Mouse (Mus musculus) adipocyte (in vitro differentiated cells): ENCODE data around the gene Isg20l2.

Source experiments
- DNase-seq: peaks from one replicate; pipeline ENCODE4 v3.0.0-alpha.2; 2016; ENCODE audit warnings: low spot score

Gene Isg20l2

DNA sequence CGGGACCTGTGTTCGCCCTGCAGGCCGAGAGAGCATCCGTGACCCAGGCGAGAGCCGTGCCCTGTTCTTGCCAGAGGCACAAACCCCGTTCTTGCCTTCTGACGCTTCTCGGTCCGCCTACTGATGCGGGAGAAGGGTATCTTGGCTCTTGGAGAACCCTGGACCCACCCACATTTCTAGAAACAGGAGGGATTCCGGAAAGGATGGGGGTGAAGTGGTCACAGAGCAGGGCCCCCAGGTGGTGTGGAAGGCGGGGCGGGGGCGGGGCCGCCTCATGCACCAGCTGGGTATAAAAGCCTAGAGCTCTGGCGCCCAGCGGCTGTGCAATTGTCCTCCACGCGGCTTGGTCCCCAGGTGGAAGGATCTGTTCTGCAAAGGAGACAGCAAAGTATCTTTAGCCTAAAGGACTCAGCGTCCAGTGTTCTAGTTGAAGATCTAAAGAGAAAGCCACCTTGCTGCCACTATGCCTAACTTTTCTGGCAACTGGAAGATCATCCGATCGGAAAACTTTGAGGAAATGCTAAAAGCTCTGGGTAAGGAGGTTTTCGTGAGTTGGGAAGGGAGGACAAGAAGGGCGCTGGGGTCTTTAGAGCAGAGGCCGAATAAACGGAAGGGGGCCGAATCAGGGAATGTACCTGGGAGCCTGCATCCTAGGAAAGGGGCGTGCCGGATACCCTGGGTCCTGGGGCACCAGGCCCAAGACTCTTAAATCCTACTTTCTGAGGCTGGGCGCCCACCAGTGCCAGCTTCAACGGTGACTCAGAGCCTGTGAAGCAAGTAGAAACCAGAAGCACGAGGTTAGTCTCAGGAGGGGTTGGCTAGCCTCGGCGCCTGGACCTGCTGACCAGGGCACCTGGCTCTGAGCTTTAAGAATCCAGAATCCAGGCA is 18.5 kb downstream of the Isg20l2 start, which contains the start of gene Crabp2:
Gene Crabp2, plus strand, starts transcription at position 289 of the 888 bp plus-strand sequence.
- no peak for DNase-seq

DNA sequence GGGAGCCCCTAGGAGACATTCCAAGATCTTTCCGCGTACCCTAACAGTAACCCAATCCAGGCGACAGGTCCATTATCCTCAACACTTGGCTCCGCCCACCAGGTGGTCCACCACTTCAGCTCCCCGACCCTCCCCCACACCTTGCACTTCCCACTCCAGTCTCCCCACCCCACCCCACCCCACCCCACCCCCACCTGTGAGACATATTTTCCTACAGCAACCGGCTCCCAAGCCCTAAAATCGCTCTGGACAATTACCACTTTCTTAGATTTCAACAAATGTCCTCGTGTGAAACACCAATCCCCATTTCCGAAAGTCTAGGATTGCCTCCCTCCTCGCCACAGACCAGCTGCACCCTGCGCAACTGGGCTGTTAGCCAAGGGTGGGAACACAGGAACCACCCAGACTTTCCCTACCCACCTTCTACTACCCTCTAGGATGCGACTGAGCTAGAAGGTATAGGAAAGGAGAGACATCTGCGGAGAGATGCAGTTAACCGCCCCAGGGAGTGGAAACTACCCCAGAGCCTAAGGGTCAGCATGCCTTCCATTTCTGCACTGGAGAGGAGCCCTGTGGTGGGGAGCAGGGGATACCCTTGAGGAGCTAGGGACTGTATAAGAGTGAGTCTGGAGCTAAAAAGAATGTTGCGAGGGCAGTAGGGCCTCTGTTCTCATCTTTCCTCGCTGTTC is 19.3 kb downstream of the Isg20l2 start:
- no peak for DNase-seq

DNA sequence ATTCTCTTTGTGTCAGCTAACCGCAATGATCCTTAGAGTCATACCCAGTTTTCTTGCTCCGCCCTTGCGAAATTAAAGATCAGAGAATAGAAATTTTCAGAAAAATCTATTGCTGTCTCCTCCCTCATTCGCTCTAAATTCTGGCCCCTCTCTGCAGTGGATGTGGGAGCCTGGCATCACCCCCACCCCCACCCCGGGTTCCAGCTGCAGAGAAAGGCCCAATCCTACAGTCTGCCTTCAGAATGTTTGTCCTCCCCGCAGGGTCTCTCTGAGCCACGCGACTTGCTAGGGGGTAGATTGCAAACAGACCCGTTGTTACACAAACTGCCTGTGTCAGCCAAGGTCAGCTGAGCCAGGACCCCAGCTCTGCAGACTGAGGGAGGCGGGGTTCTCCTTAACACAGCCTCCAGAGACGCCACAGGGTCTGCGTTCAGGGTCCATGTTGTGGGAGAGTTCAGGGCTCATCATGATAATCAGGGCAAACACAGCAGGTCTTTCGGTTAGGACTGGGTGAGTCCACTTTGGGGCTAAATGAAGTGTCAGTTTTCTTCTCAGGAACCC is 19.9 kb downstream of the Isg20l2 start:
- no peak for DNase-seq

DNA sequence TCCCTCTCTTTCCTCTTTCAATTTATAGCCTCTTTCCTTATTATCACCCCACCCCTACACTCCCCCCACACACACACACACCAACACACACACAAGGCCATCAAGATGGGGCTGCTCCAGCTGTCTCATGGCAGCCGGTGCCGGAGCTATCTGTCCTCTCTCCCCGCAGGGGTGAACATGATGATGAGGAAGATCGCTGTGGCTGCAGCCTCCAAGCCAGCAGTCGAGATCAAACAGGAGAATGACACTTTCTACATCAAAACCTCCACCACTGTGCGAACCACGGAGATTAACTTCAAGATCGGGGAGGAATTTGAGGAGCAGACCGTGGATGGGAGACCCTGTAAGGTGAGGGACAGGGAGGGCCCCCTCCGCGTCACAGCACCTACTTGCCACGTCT is 21.8 kb downstream of the Isg20l2 start:
- DNase-seq: no peak

DNA sequence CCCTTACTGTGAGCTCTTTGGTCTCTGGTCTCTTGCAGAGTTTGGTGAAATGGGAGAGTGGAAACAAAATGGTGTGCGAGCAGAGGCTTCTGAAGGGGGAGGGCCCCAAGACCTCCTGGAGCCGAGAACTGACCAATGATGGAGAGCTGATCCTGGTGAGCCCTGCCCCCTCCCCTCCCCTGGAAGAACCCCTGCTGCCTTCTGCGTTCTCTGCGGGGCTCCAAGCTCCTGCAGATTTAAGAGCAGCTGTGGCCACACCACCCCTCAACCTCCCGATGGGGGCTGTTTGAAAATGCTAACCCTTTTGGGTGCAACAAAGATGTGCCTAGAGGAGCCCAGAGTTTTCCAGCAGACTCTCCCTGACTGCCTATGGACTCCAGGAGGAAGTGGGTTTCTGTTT is 22.3 kb downstream of the Isg20l2 start:
- no peak for DNase-seq

DNA sequence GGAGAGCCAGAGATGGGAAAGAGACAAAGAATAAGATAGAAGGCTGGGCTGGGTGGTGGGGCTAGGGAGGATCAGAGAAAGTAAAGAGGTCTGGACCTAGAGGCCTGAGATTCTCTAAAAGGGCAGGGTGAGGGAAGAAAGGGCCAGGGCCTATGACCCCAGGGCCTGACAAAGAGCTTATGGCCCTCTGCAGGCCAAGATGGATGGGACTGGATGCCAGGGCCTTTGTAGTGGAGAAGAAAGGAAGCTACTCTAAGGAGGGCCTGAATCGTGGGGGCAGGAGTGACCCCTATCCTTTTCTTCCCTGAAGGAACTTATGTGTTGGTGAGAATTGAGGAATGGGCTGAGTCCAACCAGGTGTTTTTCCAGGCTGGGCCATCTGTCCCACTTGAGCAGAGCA is 27.9 kb downstream of the Isg20l2 start:
- DNase-seq: no peak

DNA sequence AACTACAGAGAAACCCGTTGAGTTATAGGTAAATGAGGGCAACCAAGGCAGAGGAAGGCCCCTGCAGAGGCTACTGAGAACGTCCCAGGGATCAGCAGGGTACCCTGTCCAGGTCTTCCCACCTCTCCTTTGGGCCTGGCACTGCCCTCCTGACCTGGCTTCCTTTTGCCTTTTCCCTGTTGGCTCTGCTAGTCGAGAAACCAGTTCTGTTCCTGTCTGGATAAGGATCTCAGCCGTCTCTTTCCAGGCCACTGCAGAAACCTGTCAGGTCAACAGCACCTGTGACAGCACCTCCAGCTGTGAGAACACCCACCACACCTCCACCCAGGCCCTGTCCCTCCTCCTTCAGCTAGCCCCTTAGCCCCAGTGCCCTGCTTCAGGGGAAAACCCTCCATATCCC is 28.4 kb downstream of the Isg20l2 start:
- no peak for DNase-seq

DNA sequence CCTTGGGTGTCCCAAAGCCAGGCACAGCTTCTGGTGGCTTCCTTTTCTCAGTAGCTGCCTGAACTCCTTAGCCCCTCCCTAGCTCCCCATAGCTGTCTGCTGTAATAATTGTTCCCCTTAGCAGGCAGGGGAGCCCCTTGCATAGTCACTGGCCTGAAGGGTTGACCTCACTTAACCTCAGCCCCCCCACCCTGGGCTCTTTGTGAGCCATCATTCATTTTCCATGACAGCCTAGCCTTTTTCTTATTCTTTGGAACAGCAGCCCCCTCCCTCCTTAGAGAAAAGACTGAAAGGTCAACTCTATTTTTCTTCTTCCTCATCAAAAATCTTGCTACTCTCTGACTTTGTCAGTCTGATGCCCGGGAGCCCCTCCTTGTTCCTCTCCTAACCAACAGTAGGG is 28.9 kb downstream of the Isg20l2 start:
- DNase-seq: no peak

DNA sequence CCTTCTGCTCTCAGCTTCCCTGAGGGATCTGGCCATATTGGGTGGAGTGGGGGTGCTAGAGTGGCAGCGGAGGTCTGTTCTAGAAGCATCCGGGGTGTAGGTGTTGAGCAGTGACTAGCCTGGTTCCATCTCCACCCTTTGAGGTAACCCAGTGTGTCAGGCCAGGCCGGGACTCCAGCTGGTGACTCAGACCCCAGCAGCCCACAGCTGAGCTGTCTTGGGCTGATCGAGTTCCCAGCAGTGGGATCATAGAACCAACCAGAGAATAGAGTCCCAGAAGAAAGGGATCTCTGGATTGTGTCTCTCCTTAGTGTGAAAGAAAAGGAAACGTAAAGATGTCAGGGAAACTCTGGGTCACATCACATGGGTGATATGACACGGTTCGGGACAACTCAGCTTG is 29.3 kb downstream of the Isg20l2 start:
- DNase-seq: no peak

DNA sequence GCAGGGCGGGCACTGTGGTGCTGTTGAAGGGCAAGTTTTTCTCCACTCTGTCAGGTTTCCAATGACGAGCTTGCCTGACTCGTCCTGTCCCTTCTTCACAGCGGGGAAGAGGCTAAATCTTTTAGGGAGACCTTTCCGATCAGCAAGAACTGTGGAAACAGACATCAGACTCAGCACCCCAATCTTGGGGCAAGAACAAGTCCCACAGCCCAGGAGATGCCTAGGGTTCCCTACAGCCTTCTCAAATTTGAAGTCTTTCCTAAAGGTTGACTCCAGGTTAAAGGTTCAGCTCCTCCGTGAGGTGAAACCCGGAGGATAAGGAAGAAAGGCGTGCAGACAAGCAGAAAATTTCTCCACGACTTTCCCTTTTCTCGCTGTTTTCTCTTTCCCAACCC is 30.1 kb downstream of the Isg20l2 start:
- DNase-seq: no peak

DNA sequence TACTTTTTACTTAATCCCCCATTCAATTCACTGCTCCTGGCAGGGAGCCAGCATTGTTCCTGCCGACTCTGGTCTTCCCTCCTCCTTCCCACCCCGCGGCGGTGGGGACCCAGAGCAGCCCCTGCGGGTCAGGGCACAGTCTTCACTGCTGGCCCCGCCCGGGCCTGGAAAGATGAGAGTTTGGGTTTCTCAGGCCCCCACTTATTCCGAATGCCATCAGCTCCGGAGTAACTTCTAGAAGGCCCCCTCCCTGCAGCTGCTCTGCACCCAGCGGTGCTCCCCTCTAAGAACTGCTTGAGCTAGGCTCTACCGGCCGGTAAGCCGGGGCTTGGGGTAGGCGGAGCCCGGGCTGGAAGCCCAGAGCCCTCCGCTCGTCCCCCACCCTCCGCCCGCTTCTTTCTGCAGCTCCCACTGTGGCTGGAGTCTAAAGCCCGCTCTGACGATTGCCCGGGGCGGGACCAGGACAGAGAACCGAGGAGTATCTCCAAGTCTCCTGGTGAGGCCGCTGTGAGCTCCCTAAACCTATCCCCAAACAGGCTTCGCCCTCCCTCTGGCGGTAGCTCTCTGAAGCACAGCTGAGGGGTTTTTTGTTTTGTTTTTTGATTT is 30.6 kb downstream of the Isg20l2 start:
- DNase-seq: peak; percentile 91

DNA sequence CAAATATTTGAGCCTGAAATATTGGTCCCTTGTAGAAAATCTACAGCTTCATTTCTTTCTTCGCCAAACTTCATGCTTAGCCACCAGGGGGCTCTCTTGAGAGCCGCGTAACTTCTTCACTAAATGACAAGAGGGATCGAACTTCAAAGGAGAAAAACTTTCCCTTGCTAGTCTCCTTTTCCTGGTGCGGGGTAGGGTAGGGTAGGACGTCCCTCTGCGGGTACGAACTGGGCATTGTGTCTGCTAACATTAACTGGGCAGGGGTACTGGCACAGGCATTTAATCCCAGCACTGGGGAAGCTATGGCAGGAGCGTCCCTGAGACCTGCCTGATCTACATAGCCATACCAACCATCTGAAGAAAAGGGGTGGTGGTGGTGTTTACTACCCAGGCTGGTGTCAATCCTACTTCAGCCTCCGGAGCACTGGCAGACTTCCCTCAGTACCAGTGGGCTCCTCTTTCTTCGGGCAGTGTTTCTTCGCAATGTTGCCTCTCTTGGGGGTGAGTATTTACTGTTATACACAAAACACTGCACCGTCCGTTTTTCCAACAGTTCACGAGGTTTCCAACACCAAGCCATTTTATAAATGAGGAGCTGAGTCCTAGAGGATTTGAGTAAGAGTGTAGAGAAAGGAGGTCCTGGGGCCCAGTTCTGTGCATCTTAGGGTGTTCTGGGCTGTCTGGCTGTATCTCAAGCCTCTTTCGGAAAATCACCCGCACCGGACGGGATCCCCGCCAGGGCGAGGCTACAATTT is 40.2 kb downstream of the Isg20l2 start:
- peak; percentile 76 for DNase-seq

DNA sequence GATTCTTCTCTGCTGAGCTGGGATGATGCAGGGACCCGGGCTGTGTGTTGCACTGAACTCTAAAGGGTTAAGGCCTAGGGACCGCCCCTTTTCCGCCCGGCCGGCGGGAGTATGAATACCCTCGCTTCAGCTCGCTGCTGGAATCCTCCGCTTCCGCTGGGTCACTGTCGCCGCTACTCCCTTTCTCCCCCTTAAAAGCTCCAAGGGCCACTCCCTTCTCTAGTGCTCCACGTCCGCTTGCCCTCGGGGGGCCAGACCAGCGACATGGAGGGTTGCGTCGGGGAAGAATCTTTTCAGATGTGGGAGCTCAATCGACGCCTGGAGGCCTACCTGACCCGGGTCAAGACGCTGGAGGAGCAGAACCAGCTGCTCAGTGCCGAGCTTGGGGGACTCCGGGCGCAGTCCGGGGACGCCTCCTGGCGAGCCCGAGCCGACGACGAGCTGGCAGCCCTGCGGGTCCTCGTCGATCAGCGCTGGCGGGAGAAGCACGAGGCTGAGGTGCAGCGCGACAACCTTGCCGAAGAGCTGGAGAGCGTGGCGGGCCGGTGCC is 40.9 kb downstream of the Isg20l2 start, which contains the start of gene Nes:
Gene Nes, plus strand, starts transcription at position 140 of the 550 bp plus-strand sequence.
- DNase-seq: no peak

DNA sequence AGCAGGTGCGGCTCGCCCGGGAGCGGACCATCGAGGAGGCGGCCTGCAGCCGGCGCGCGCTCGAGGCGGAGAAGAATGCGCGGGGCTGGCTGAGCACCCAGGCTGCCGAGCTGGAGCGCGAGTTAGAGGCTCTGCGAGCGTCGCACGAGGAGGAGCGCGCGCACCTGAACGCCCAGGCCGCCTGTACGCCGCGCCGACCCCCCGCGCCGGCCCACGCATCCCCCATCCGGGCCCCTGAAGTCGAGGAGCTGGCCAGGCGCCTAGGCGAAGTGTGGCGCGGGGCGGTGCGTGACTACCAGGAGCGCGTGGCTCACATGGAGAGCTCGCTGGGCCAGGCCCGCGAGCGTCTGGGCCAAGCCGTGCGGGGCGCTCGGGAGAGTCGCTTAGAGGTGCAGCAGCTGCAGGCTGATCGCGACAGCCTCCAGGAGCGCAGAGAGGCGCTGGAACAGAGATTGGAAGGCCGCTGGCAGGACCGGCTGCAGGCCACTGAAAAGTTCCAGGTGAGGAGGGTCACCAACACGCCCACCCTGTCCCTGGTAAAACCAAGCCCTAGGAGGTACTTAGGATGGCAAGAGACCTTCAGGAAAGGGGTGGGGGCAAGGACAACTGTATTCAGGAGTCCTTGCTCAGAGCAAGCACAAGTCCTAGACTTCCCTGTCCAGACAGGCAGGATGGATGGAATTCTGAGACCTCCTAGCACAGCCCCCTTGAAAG is 41.5 kb downstream of the Isg20l2 start:
- no peak for DNase-seq

DNA sequence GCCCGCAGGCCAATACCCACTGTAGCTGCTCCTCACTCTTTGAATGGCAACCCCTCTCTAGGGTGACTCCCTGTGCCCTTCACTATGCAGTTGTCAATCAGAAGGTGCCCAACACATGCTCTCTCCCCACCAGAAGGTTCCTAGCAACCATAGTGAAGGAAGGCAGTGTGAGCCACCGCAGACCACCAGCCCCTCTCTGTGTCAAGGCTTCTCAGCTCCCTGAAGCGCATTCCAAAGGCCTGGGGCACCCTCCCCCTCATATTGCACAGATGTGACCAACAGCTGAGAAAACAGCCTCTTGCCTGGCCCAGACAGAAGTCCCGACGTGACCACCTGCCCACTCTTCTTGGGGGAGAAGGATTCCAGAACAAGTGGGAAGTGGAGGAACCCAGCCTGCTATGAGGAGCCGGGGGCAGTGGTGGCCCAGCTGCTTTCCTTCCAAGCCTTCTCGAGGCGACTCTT is 42.1 kb downstream of the Isg20l2 start:
- DNase-seq: no peak

DNA sequence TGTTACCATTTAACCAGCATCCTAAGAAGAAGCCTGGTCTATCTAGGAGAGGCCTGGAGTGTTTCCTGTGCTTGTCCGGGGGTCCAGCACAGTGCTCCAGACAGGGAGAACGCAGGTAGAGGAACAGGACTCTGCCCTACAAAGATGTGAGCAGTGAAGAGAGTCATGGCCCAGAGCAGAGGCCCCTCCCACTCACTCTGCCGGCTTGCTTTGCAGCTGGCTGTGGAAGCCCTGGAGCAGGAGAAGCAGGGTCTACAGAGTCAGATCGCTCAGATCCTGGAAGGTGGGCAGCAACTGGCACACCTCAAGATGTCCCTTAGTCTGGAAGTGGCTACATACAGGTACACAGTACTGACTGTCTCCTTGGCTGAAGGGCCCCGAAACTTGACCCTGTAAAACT is 42.7 kb downstream of the Isg20l2 start:
- no peak for DNase-seq

DNA sequence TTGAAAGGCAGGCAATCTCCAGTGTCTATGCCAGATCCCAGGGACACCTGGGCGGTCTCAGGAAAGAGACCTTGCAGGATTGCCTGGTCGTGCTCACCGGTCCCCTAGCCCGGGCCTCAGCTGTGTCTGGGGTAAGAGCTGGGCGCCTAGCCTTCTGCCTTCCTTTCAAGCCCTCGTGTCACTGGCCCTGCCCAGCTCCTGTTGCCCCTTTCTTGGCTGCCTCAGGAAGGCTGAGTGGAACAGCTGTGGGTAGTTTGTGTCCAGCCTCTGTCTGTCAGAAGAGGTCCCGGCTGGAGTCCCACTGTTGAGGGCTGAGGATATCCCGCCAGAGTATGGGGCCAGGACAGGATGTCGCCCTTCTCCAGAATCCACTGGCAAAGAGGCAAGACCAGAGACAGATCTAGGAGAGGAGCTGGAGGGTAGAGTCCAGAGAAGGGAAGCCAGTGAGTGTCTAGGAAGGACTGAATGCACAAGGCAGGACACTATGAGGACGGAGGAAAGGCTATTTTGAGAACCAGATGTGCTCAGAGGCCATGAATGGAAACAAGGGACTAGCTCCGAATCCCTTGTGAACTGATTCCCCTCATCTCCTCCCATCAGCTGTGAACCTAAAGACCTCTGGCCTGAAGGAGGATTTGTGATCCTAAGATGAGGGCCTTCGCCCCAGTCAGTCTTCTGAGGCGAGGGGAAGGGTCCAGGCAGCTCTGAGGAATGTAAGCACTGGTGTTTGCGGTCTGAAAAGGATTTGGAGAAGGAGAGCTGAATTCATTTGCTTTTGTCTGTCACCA is 43.7 kb downstream of the Isg20l2 start:
- DNase-seq: no peak

DNA sequence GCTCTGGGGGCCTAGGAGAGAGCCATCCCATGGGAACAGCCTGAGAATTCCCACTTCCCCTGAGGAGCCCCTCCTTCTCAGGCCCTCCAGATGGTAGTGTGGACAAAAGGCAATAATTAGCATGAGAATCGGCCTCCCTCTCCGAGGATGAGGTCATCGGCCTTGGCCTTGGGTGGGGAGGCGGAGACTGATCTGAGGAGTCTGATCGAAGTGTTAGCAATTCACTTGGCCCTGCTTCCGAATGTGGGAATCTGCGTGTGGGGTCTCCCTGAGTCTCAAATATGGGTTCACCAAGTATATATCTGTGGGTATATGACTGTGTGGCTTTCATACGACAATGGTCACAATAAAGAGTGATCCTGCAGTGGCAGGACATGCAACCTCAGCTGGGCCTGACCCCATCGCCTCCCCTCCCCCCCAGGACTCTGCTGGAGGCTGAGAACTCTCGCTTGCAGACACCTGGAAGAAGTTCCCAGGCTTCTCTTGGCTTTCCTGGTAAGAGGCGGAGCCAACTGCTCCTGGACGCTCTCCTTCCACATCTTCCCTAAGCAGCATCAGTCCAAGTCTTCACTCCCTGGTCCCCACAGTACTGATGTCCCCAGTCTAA is 44.4 kb downstream of the Isg20l2 start:
- DNase-seq: no peak

DNA sequence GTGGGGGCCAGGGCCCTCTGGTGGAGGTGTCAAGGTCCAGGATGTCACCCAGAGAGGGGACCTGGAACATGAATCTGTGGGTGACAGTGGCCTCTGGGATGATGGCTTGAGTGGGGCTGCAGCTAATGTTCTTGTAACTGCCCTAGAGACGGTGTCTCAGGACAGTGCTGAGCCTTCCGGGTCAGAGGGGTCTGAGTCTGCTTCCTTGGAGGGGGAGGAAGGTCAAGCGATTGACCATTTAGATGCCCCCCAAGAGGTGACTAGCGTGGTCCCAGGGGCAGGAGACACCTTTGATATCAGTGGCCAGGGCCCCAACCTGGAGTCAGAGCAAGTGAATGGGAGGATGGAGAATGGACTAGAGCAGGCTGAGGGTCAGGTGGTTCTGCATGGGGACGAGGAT is 49.4 kb downstream of the Isg20l2 start:
- no peak for DNase-seq

DNA sequence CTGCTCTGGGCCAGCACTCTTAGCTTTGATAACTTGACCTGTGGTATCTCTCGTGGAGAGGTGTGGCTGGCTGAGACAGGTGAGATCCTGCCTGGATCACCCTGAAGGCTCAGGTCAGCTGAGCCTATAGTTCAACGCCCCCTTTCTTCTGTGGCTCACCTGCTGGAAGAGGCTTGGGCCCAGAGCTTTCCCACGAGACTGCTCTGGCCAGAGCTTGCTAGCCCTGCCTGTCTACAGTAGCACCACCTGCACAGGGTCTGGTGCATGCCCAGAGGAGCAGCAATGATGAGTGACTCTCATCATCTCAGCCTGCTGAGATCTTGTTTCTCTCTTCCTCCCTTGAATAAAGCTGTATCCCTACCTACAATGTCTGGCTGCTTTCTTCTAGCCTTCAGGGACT is 50.0 kb downstream of the Isg20l2 start:
- DNase-seq: no peak
